Mouse (Mus musculus) thymus, adult 2 months (tissue): ENCODE measurements at regions not wholly inside any gene's neighbourhood (a gene's known extent, or its start where the extent isn't known, plus 50 kb on each side); places are given as distances from the start of the nearest gene placed in this dataset.

Experiments
- DNase-seq: peaks from one replicate; pipeline ENCODE4 v3.0.0; 2021
- H3K27ac ChIP-seq: fragments of 200-500 bp; 2 replicates; pipeline ENCODE4 v1.5.1; 2012; ENCODE audit warnings: low read length, control low read depth; ENCODE audit not compliant: control insufficient read depth, insufficient read depth
- H3K27me3 ChIP-seq: fragments of 200-500 bp; 2 replicates; pipeline ENCODE4 v1.6.1; 2012; ENCODE audit warnings: mild to moderate bottlenecking, low read length, moderate library complexity, mixed read lengths; ENCODE audit not compliant: control insufficient read depth, insufficient read depth
- H3K36me3 ChIP-seq: fragments of 200-500 bp; 2 replicates; pipeline ENCODE4 v1.6.1; 2012; ENCODE audit warnings: mild to moderate bottlenecking, low read length, moderate library complexity; ENCODE audit not compliant: control insufficient read depth, insufficient read depth
- H3K4me1 ChIP-seq: fragments of 200-500 bp; replicated peaks from 2 replicates; pipeline ENCODE4 v1.6.1; 2012; ENCODE audit warnings: low read length; ENCODE audit not compliant: control insufficient read depth, insufficient read depth
- H3K4me3 ChIP-seq: fragments of 200-500 bp; 2 replicates; pipeline ENCODE4 v1.5.1; 2012; ENCODE audit warnings: mild to moderate bottlenecking, low read length, control low read depth, moderate library complexity; ENCODE audit not compliant: control insufficient read depth, insufficient read depth
- CTCF ChIP-seq: fragments of 200-500 bp; IDR thresholded peaks from 2 replicates; pipeline ENCODE4 v1.5.1; 2012; ENCODE audit warnings: mild to moderate bottlenecking, control low read depth, low read length, moderate library complexity, borderline replicate concordance; ENCODE audit not compliant: control insufficient read depth, poor library complexity, insufficient read depth; ENCODE audit errors: extremely low read depth
- POLR2A ChIP-seq: fragments of 200-500 bp; IDR thresholded peaks from 2 replicates; pipeline ENCODE4 v1.6.1; 2012; ENCODE audit warnings: mild to moderate bottlenecking, low read length, control low read depth, moderate library complexity; ENCODE audit not compliant: control insufficient read depth, poor library complexity, insufficient read depth; ENCODE audit errors: extremely low read depth
- WGBS: fragments of 180-500 bp; shearing (Covaris S2); methylation state at CpG from one replicate; pipeline ENCODE4 v1.1.7; 2018; 5-methylcytosine and 5-hydroxymethylcytosine counted together

GRCm38 (mm10) chr5:118447366-118447765 is 113.1 kb upstream of the Med13l start:
- DNase-seq = no peak
- no peak for TF ChIP-seq CTCF
- no peak for TF ChIP-seq POLR2A
- WGBS = 91% methylated on average over 5 of the region's 5 CpGs
- Histone ChIP-seq H3K27ac (no peak overlapping the region), H3K4me3 (no peak overlapping the region), H3K4me1 (0 out of 2 replicates have a peak, but pooled peaks cover 3% of the 10 kb centered on the region), H3K27me3 (no peaks in the 10 kb centered on the region), H3K36me3 (no peaks in the 10 kb centered on the region)

DNA sequence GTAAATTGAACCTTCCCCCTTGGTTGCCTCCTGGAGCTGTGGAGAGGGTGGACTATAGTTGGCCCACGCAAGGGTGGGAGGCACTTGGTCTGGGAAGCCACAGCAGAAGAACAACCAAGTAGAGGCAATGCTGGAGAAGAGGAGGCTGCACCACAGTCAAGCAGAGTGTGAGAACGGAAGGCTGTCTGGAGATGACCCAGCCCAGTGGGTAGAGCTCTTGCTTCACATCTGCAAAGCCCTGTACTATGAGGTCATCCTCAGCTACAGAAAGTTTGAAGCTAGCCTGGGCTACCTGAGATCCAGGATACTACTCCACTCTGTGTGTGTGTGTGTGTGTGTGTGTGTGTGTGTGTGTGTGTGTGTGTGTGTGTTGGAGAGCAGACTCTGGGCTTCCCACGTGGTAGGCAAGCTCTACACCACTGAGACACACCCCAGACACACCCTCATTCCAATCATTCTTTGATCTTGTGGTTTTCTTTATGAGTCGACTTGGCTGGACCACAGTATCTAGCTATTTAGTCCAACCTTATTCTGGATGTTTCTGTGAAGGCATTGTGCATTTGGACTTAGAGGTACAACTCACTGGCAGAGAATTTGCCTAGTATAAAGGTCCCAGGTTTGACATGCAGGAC is 111.5 kb upstream of the Med13l start:
- Histone ChIP-seq H3K36me3 (no peaks in the 10 kb centered on the region), H3K4me1 (0 out of 2 replicates have a peak, but pooled peaks cover 3% of the 10 kb centered on the region), H3K27ac (no peak overlapping the region), H3K4me3 (no peak overlapping the region), H3K27me3 (no peaks in the 10 kb centered on the region)
- DNase-seq = no peak
- 45% methylated on average over 4 of the region's 4 CpGs for WGBS
- no peak for TF ChIP-seq POLR2A
- TF ChIP-seq CTCF = no peak

DNA sequence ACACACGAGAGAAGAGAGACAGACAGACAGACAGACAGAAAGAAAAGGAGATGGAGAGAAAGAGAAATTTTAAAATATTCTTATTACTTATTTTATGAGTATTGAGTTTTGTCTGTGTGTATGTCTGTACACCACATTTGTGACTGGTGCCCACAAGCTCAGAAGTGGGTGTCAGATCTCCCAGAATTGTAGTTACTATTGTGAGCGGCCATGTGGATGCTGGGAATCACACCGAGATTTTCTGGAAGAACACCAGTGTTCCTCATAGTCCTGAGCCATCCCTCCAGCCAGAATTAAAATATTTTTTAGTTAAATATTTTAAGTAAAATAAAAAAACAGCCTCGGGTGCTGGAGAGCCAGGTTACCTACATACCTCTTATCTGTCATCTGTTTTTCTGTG is 110.6 kb upstream of the Med13l start:
- Histone ChIP-seq H3K4me1 (0 out of 2 replicates have a peak, but pooled peaks cover 3% of the 10 kb centered on the region), H3K36me3 (no peaks in the 10 kb centered on the region), H3K27ac (no peak overlapping the region), H3K27me3 (no peaks in the 10 kb centered on the region), H3K4me3 (no peak overlapping the region)
- no peak for DNase-seq
- WGBS = 76% methylated on average over 4 of the region's 4 CpGs
- TF ChIP-seq CTCF (no peak), POLR2A (no peak)

GRCm38 (mm10) chr5:118452052-118452451 is 108.4 kb upstream of the Med13l start:
- TF ChIP-seq POLR2A (no peak), CTCF (no peak)
- WGBS = 97% methylated on average over 2 of the region's 2 CpGs
- H3K36me3 ChIP-seq = no peaks in the 10 kb centered on the region
- DNase-seq = no peak
- H3K27ac ChIP-seq = no peak overlapping the region
- 0 out of 2 replicates have a peak, but pooled peaks cover 3% of the 10 kb centered on the region for H3K4me1 ChIP-seq
- no peaks in the 10 kb centered on the region for H3K27me3 ChIP-seq
- H3K4me3 ChIP-seq = no peak overlapping the region

GRCm38 (mm10) chr5:118454096-118454495 is 106.4 kb upstream of the Med13l start:
- no peak for TF ChIP-seq CTCF
- TF ChIP-seq POLR2A = no peak
- H3K27me3 ChIP-seq = no peaks in the 10 kb centered on the region
- no peaks in the 10 kb centered on the region for H3K4me1 ChIP-seq
- H3K27ac ChIP-seq = no peak overlapping the region
- DNase-seq = no peak
- H3K36me3 ChIP-seq = no peaks in the 10 kb centered on the region
- 93% methylated on average over 1 of the region's 1 CpGs for WGBS
- H3K4me3 ChIP-seq = no peak overlapping the region

- no peak overlapping the region for H3K4me3 ChIP-seq
- DNase-seq = no peak
- no peaks in the 10 kb centered on the region for H3K27me3 ChIP-seq
- no peaks in the 10 kb centered on the region for H3K36me3 ChIP-seq
- H3K27ac ChIP-seq = no peak overlapping the region
- 34% methylated on average over 16 of the region's 16 CpGs for WGBS
- TF ChIP-seq CTCF = no peak
- no peak for TF ChIP-seq POLR2A
- H3K4me1 ChIP-seq = peaks cover 4% of the 10 kb centered on the region
These were observed 101.6 kb upstream of the Med13l start for GRCm38 (mm10) chr5:118458727-118459390.
